Mouse (Mus musculus): ENCODE measurements around the gene Asgr1. TPM values are rescaled to one million over a fixed set of nuclear protein-coding genes. Genes with fewer than 3 reads are reported as not detected.
"Not testable (repeated sequence)": the region's sequence is repeated elsewhere in the genome, so short reads cannot be mapped to it uniquely, and the experiment has no call there.

Gene Asgr1
- total RNA-seq (2022) = under 1 TPM in 3 of 4 experiments, not detected in 1; 0.31 to 0.75 (median 0.38) TPM

DNA sequence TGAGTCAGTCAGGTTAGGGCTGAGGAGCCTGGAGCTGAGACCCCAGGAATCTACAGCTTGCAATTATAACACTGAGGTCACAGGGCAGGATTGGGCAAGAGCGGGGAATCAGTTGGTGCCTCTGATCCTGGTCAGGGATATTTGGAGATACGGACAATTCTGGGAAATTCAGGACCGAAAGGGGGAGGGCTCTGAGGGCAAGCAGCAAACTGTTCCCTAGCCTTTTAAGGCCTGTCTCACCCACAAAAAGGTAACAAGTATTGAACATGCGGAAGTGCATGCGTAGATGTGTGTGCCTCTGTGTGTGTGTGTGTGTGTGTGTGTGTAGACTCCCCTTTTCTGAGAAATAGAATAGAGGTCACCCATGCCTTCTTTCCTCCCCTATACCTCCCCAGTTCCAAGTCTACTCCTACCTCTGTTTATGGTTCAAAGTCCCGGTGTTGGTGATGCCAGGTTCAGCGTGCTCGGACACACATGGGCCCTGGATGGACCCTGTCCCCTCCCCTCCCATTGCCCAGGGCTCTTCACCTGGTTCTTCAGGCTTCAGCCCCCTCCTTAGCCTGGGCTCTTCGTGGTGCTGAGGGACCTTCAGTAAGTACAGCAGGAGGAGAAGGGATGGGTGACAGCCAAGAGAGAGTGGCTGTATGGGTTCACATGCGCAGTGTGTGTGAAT is at the start of gene Asgr1:
Gene Asgr1, plus strand, starts transcription at position 188 of the 673 bp plus-strand sequence.
- DNase-seq = no peak

DNA sequence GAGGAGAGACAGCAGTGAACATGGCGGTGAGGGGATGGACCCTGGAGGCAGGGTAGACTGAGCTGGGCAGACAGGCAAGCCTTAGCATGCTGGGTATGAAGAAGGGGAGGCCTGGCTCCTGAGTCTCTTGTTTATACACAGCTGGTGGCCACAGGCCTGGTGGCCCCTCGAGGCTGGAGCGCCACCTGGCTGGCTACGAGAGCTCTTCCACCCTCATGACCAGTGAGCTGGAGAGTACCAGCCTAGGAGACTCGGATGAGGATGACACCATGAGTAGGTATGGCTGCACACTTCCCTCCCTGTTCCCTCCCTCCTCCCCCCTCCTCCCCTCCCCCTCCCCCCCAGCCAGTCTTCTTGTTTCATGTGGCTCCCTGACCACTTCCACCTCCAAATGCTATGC is 48.4 kb upstream of the Asgr1 start:
- no peak for DNase-seq

DNA sequence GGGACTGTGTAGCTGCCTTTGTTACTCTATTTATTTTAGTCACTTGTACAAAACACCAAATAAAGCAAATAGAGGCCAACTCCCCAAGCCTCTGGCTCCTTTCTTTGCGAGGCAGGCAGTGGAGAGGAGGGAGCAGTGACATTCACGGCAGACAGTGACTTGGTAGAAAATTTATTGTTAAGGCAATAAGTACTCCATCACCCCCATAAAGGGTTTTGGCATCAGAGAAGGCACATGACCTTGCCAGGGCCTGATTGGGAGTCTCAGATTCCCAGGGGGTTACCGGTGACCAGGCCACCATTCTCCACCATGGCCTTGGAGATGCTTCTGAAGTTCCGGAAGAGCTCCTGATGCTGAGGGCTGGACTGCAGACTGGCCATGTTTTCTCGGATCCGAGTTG is 43.9 kb upstream of the Asgr1 start:
- no peak for DNase-seq

DNA sequence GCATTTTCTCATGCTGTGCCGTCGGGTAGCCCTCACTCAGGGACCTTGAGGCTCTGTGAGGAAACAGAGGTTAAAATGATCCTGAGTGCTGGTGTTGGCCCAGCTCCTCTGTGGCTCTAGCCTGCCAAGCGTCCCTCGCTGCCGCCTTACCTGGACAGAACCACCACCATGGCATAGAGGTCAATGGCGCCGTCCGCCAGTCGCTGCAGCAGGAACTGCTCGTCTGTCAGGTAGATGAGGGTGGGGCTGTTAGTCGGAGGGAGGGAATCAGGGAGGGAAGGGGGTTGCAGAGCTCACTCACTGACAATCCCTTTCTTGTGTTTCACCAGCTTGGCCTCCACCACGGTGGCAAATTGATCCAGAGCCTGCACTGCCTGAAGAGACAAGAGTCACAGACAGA is 43.3 kb upstream of the Asgr1 start:
- DNase-seq = no peak

DNA sequence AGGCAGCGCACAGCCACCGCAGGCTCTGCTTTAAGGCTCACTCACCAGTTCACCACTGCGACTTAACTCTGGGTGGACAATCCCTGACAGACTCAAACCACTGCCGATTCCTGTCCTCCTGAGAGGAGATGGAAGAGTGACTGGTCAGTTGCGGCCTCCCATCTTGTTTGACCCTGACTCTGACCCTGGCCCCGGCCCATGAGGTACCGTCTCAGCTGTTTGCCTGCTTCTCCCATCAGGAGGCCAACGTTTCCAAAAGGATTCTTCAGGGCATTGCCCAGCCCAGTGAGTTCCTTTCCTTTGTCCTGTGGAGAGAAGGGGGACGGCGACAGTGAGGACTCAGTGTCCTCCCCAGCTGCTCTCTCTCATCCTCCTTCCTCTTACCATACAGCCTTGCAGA is 42.9 kb upstream of the Asgr1 start:
- DNase-seq = no peak

DNA sequence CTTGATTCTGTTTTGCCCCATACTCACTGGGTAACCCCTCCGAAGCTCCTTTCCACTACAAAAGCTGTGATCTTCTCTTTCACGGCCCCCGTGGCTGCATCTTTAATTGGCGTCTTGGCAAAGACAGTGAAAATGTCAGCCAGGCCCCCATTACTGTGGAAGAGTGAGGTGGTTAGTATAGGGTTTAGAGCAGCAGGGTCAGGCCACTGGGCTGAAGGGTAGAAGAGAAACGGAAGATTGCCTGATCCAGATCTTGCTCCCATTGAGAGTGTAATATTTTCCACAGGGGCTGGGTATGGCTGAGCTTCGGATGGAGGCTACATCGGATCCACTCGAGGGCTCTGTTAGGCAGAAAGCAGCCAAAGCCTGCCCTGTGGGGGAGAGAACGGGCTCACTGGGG is 41.0 kb upstream of the Asgr1 start:
- no peak for DNase-seq

DNA sequence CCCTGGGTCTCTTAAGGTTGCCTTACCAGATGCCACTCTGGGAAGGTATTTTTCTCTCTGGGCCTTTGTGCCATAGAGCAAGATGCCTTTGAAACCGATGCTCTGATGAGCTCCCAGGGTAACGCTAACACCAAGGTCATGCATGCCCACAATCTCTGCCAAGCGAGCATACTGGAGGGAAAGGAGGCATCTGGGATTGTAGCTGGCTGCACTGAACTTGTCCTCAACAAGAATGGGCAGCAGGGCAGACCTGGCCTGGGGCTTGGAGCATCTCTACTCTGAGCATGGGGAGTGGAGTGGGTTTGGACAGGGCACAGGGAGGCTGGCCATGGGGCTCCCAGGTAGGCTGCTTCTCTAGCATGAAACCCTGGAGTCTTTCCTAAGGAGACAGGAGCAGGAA is 40.5 kb upstream of the Asgr1 start:
- no peak for DNase-seq

DNA sequence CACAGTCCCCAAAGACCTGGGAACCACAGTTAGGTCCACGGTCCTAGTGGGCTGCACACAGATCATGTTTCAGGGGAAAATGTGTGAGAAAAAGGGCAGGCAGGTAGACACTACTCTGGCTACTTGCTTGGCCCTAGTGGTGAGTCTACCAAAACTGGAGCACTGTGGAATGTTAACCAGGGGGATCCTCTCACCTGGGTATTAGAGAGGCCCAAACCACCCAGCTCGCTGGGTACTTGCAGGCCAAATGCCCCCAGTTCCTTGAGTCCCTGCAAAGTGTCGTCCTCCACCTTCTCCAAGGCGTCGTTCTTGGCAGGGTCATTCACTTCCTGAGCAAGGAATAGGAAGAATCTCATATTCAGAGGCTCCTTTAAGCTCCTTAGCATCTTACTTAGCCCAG is 39.8 kb upstream of the Asgr1 start:
- no peak for DNase-seq

DNA sequence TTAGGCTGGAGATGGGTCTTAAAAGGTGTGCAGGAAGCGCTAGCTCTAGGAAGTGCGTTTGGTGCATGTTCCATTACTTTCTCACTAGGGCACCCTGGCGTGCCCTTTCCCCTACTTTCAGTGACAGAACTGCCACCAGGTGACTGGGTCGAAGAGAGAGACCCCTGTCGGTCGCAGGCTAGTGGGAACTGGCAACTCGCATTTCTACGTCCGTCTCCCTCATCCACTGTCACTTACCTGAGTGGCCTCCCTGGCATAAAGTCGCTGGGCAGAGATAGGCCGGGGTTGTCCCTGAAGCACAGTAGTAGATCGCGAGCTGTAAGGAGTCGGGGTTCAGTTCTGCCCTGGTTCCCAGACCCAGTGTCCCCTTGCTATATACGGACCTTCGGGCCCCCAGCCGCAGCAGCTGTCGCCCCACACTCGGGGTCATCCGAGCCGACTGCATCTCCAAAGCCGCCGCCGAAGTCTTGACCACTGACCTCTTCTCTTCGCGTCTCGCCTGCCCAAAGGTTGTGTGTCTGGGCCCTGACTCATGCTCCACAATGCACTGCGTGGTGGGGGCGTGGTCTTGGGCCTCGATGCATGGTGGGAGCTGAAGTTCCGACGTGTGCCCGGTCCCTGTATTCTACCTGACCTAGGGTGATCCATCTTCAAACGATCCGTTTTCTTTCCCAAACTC is 38.9 kb upstream of the Asgr1 start, which contains the start of gene Acadvl:
Gene Acadvl, minus strand, starts transcription at position 532 of the 679 bp plus-strand sequence.
- peak; percentile 90 for DNase-seq

DNA sequence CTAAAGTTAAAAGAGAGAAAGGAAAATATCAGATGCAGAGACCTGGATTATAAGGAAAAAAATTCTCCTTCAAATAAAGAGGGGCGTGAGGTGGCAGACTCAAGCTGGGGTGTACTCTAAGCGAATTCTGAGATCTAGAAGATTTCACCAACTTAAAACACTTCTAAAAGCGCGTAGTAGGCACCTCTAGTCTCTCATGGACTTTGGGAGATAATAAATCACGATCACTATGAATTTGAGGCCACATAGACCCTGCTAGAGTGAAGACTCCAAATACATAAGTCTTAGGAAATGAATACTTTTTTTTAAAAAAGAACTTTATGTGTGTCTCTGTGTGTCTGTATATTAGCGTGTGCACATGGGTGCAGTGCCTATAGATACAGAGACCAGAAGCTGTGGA is 38.2 kb upstream of the Asgr1 start:
- DNase-seq = no peak

DNA sequence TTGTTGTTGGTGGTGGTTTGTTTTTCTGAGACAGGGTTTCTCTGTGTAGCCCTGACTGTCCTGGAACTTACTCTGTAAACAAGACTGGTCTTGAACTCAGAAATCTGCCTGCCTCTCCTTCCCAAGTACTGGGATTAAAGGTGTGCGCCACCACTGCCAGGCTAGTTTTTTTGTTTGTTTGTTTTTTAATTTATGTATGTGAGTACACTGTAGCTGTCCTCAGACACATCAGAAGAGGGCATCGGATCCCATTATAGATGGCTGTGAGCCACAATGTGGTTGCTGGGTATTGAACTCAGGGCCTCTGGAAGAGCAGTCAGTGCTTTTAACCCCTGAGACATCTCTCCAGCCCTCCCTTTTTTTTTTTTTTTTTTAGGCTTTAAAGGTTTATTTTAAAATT is 37.7 kb upstream of the Asgr1 start:
- DNase-seq = not testable (repeated sequence)

DNA sequence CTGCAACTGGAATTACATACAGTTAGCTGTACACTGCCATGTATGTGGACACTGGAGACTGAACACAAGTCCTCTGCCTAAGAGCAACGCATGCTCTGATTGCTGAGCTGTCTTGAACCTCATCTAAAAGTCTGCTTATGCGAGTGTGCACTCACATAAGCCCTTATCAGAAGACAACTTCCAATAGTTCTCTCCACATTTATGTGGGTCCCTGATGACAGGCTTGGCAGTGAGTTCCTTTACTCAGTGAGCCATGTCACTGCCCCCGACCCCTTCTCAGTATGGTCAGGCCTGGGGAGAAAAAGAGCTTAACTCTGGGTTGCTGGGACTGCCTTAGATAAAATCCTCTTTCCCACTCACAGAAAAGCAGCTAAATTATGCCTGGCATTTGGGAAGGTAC is 37.2 kb upstream of the Asgr1 start, which contains the start of gene Dlg4:
Gene Dlg4, plus strand, starts transcription at position 274 of the 400 bp plus-strand sequence.
- DNase-seq = no peak

DNA sequence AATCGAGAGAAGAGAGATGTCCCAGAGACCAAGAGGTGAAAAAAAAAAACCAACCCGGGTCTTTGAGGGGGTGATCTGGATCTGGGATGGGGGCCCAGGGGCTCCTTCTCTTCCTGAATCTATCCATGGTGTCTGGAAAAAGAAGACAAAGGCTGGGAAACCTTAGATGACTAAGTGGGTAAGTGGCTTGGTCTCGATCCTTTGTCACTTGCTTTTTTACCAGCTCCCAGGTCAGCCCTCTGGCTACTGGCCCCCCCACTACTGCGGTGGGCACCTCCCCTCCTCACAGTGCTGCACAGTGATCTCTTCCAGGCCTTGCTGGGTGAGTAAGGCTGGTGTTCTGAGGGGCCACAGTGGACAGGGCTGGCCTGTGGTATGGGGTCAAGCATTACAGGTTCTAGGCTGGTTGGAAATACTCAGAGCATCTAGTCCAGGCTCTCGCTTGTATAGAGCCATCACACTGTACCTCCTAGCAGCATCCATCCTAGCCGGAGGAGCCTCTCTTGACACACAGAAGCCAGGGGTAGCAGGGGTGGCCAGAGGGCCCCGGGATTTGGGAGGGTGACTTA is 36.6 kb upstream of the Asgr1 start:
- DNase-seq = no peak

DNA sequence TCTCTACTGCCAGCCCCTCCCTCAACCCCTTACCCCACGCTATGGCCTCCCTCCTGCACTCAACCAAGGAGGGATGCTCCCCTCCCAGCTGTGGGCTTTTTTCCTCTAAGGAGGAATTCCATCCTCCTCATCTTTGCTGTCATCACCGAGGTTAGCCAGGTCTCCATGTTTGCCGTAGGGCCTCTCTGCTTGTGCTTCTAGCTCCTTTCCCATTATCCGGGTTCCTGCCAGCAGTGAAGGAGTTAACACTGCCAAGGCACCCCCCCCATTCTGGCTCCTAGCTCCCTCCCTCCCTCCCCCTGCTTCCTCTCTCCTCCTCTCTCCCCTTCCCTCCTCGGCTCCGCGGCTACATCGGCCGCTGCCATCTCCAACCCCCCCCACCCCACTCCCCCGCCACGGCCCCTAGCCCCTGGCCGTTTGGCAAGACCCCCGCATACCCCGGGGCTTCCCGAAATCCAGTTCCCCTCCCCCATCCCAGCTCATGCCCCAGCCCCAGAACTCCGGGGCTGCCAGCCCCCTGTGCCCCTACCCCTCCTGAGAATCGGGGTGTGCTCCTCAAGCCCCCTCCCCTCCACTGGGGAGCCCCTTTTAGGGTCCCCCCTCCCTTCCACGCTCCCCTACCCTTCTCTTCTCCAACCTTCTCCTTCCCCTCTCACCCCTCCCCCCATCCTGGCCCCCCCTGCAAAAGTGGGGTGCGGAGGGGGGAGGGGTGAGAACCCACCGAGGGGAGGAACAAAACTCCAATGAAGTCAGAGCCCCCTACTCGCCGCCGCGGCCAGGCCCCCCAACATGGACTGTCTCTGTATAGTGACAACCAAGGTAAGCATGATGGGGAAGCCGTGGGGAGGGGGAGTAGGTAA is 35.5 kb upstream of the Asgr1 start:
- DNase-seq = no peak

DNA sequence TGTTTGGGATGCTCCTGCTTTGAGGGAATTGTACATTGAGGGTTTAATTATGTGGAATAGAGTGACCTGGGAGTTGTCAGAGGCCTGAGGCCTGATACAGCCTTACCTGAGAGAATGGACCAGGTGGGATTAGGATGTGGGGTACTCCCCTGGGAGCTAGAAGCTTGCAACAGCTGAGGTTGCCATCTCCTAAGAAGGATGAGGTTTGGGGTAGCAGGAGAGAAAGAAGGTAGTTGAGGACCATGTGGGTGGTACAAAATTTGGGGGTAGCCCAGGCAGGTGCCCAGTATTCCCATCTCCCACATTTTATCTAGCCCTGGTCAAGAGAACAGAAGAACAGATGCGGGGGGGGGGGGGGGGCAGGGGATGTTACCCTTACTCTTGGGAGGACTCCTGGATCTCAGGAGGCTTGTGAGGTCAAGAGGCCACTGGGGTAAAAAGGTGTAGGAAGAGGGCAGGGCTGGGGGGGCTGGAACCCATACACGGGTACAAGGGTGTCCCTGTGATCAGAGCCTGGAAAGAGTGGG is 34.3 kb upstream of the Asgr1 start:
- DNase-seq = no peak

DNA sequence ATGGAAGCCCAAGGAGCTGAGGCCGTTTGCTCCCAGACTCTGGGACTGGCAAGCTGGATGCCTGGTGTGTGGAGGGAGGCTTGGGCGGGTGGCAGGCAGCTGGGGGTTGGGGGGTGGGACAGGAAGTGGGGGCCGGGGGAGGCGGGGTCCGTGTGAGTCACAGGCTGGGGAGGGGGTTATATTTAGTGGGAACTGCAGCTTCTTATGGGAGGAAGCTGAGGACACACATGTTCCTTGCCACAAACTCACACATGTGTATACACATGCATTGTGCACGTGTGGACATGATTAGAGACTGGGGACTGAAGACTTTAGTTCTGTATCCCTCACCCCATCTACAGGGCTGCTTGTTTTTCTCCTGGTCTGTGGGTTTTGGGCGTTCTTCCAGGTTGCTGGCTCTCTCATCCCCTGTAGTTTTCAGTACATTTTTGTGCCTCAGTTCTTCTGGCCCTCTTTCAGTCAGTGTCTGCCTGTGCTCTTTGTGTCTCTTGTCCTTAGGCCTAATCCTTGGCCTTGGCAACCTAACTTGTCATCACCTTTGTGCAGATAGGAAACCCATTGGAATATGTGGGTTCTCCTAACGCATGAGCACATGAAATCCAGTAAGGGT is 33.8 kb upstream of the Asgr1 start:
- DNase-seq = no peak

DNA sequence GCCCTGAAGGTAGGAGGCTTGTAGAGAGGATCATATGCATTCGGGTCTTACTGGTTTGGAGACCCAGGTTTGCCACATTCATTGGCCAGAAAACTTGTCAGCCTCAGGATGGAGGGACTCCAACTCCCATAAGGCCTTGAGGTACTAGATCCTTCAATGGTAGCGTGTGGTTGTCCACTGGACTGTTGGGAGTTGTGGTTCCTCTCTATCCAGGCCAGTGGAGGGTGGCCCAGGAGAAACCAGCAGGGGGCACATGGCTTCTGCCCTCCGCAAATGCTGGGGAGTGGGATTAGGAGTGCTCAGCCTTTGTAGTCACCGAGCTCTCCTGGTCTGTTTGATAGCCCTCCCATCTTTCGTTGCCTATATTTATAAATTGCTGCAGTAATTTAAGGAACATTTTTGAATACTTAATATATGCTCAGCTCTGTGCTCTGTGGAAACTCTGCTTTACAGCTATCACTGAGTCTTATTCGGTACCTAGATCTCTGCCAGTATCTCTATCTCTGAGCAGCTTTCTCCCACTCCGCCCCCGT is 33.1 kb upstream of the Asgr1 start:
- DNase-seq = peak; percentile 73

DNA sequence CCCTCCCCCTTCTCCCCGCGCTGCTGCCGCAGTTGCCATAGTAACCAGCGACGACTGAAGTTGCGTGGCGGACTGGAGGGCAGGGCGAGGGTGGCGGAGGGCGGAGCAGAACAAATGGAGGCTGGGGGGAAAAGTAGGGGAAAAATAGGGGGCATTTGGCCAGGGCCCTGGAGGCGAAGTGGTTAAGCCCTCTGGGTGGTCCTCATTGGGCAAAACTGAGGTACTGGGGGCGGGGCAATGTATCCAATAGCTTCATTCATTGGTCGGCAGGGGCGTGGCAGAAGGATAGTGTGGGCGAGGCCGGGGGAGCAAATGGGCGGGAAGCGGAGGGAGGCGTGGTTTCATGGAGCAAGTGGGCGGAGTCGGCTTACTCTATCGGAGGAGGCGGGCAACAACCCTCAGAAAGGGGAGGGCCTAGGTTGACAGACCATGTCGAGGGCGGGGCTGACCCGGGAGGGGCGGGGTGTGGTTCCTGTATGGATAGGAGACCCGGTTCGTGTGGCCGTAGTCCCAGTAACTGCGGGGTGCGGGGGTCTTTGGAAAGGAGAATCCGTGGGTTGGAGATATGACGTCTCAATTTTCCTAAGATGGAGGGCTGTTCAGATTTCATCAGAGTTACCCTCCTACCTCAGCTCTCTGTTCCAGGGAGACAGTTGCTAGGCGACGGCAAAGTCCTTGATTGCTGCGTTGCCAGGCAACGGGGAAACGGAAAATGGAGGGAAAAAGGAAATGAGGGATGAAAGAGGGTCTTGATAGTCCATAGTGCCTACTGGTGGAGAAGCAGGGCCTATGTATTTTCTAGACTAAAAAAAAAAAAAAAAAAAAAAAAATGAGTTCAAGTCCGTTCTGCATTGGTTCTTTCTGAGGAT is 32.4 kb upstream of the Asgr1 start:
- peak; percentile 97 for DNase-seq

DNA sequence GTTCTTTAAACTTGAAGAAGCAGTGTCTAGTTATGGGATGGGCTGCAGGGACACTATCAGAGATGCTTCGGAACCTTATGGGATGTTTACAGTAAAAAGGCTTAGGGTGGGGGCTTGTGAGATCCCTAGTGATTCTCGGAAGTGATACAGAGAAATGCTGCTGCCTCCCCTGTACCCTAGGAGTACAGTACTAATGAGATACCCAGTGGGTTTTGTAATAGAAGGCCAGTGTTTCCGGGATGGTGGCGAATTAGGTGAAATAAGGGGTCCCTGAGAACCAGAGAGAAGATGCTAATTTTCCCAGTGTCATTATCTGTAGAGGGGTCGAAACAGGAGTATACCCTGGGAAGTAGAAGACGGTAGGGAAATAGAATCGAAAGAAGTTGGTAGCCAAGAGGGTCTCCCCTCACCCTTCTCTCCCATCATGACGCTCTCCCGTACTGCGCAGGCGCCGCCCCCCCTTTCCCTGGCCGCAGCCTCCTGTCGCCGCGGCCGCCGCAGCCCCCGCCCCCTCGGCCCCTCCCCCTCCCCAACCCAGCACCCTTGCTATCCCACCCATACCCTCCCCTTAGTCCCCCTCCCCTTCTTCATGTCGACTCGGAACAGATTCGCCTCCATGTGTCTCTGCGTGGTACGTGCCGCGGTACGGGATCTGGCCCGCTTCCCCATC is 30.3 kb upstream of the Asgr1 start:
- DNase-seq = no peak

DNA sequence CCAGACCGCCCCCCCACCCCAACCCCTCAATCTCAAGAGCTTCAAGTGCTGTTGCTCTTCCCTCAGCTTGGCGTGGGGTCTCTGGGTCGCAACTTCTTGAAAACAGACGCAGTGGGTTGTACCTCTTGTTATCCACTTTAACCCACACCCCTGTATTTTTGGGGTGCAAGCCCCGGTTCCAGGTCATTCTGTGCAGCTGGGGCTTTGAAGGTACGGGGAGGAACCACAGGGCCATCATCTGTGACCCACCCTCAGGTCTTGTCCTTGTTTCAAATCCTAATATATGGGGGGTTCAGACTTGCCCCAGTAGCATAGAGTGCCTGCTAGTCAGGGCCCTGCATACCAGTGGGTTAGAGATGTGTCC is 29.8 kb upstream of the Asgr1 start:
- no peak for DNase-seq
